Mouse (Mus musculus) left cerebral cortex, adult 18-20 months (tissue): ENCODE data around the gene Klf11. TPM values are rescaled to one million over a fixed set of nuclear protein-coding genes. Genes with fewer than 3 reads are reported as not detected.

ENCODE experiments used
- DNase-seq, 2 experiments: peaks; one replicate each; pipeline ENCODE4 v3.0.0; 2021 to 2022; ENCODE audit warnings: low spot score in 2 of 2, mixed read lengths in 1 of 2
- total RNA-seq, 2 experiments: library from RNA; stranded (reverse); gene quantifications; 2 replicates each; pipeline ENCODE4 v1.2.3; 2021

Gene Klf11
- total RNA-seq, 2 experiments from 2014 or later = 5.7 to 5.9 TPM

- DNase-seq = peak; percentile 92
These were observed 718 bp downstream of the Klf11 start for GRCm38 (mm10) chr12:24651642-24652342.

DNA sequence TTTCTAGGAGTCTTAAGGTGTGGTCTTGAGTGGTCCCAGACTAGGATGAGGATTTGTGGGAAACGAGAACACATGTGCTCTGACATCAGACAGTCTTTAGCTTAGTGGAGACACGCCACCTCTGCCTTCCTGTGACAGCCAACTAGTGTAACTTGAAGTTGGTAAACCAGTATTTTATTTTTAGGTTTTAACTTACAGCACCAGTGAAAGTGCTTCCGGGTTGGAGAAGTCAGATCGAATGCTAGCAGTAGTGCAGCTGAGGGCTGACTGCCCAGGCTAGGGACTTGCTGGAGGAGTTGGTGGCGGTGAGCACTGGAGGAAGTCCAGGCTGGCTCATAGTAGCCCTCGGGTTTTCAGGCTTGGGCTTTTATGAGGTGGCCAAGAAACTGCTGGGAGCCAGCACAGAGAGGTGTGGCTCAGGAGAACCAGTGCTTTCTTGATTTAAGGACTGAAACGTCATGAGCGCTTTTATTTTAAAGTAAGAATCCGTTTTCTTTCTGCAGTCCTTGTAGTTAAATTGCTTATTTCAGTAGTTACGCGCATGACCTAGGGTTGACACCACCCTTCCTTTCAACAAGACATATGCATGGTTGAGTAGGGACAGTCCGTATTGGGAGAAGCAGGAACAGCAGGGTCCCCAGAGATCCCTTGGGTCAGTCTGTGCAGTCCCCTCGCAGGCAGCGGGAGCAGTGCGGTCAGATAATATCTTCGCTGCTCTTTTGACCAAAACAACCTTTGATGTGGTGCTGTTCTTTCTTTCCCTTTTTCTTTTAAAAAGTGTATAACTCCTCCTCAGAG, 3.2 kb downstream of the Klf11 start:
- no peak for DNase-seq

DNA sequence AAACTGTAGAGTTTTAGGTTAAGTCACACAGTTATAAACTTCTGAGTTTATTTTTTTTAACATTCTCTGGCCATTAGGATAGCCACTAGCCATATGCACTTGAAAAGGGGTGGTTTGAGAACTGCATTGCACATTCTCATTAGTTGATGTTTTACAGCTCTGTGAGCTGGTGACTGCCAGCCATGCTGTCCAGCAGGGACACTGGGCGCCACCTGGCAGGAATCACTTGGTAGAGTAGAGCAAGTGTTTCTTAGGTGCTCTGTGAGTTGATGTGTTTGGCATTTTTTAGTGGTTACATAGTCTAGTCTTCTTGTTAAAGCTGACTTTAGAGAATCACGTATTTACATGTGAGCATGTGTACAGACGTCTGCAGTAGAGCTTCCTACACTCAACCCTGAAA, 5.4 kb downstream of the Klf11 start:
- no peak for DNase-seq

- no peak for DNase-seq
These were observed 7.9 kb downstream of the Klf11 start for GRCm38 (mm10) chr12:24658998-24659397.

GRCm38 (mm10) chr12:24659923-24660322, 8.8 kb downstream of the Klf11 start:
- no peak for DNase-seq

DNA sequence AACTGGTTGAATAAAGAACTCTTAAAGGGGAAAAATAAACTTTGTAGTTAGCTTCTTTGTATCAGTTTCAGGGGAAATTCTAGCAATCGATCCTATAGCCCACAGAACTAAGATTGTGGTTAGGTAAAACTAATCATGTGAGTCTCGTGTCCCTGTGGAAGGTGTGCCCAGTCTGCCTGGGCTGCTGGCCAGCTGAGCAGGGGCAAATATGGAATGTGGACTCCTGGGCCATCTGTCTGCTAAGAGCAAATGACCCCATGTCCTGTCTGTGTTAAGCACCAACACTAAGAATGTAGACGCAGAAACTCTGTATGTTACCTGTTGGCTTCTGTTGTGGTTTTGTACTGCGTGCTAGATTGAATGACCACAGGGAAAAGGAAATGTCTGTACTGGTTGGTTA, 10.0 kb downstream of the Klf11 start:
- no peak for DNase-seq

DNA sequence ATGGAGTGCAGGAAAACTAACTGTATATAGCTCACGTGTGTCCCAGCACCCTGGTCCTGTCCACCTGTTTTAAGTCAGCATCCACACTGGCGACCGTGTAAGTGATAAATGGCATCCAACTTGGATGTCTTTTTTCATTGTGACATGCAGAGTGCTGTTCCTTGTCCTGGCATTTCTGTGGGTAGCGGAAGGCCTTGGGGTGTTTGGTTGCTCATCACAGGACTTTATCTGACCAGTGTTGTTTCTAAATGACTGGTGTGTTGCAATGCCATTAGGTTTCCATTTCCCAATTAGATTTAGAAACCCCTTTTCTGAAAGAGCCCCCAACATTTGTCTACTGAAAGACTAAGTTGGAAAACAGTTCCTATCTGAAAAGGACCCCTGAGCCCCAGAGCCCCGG, 11.1 kb downstream of the Klf11 start:
- DNase-seq = no peak

- DNase-seq = peak; percentile 38 to 52
These were observed 29.0 kb downstream of the Klf11 start for GRCm38 (mm10) chr12:24680096-24680491.

DNA sequence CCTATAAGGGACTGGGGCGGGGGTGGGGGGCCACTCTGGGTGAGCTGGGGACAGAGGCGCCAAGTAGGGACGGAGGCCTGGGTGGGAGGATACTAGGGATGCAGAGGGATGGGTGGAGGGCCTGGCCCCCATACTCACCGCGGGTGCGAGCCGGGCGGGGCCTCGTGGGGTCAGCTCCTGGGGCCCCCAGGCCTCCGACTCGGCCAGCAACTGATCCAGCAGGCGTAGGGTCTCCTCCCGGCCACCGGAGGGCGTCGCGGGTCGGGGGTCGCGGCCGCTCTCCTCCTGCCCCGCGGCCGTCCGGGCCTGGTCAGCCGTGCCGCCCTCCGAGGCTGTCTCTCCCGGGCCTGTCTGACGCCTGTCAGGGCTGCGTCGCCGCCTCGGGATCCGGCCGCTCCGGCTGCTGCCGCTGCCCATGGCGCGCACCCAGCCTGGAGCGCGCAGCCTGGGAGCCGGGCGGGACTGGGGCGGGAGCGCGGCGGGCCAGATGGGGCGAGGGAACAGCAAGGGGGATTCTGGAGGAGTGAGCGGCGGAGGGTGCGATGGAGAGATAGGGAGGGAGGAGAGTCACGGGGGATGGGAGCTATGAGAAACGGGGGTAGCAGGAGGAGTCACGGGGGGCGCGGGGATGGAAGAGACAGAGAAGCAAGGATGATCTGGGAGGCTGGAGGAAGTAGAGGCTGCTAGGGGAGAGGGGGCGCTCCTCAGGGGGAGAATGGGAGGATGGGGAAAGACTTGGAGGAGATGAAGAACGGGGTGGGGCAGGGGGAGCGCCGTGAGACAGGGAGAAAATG, 29.6 kb downstream of the Klf11 start:
- peak; percentile 29 to 54 for DNase-seq

- no peak for DNase-seq
These were observed 30.4 kb downstream of the Klf11 start, which contains the start of gene Cys1 for GRCm38 (mm10) chr12:24681286-24682023. Gene Cys1 (minus strand): TSS chr12:24681813.

- peak; percentile 32 to 44 for DNase-seq
These were observed 31.5 kb downstream of the Klf11 start for GRCm38 (mm10) chr12:24682563-24682962.

DNA sequence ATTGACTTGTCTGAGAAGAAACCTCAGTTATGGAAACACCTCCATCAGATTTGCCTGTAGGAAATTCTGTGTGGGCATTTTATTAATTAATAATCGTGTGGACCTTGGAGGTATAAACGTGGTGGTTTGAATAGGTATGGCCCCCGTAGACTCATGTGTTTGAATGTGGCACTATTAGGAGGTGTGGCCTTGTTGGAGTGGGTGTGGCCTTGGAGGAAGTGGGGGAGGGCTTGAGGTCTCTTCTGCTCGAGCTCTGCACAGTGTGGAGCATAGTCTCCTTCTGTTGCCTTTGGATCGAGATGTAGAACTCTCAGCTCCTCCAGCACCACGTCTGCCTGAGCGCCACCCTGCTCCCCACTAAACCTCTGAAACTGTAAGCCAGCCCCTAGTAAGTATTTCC, 32.4 kb downstream of the Klf11 start:
- DNase-seq = no peak

- DNase-seq = no peak
These were observed 35.1 kb downstream of the Klf11 start for GRCm38 (mm10) chr12:24686038-24686695.

DNA sequence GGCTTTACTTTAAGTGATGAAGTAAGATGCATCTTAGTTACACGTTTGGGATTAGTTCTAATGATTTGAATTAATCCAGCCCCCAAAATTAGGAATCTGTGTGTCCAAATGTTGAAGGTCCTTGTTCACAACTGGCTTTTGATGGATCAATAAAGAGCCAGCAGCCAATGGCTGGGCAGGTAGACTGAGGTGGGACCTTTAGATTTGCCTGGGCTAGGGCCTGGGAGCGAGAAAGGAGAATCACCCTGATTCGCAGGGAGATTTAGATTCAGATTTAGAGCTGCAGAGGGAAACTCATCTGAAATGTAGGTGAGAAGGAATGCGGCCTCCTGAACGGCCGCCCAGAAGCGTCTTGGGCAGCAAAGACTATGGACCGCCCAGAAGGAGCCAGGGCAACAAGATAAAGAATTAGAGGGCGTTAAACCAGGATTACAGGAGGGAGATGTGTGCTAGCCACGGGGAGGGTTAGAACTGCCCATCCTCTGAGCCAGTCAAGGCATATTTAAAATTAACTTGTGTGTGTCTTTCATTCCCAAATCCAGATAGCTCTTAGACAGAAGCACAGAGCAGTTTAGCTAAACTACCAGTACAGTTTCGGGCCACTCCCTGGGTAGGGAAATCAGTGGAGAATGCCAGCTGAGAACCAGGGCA, 35.7 kb downstream of the Klf11 start:
- no peak for DNase-seq

- DNase-seq = no peak
These were observed 39.3 kb downstream of the Klf11 start for GRCm38 (mm10) chr12:24690351-24690750.

DNA sequence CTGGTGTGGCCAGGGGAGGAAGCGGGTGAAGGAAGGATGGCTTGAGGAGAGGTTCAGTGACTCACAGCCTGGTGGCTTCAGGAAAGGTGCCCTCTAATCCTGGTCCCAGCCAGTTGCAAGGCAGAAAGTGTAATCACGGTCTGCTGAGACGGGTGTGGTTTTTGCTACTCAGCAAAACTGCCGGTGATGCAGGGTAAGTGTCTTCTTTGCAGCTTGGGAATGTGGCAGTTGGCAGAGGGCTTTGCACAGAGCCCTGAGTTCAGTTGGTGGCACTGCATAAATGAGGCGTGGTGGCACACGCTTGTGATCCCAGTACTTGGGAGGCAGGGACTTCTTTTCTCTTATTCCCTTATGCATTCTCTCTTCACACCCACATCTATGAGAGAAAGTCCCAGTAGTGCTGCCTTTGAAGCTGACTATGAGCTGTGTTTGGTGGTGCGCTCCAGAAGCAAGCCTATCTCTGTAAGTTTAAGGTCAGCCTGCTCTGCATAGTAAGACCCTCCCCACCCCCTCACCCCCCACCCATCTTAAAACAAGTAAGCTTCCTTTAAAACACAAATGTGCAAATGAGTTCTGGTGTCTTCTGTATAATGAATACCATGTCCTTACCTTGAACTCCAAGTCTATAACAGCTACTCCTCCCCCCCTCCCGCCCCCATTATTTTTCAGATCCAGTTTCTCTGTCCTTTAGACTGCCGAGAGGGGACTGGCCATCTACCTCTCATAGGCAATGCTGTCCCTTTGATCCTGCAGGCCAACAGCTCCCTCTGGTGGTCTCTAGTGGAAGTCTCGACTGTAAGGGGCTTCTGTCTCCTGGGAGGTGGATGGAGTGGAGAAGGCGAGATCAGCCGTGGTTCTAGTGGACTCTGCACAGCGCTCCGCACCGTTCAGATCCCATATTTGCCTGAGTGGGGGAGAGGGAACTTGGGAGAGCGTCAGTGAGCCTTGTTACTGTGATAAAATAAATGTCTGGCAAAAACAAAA, 45.7 kb downstream of the Klf11 start:
- DNase-seq = peak; percentile 83 to 92

DNA sequence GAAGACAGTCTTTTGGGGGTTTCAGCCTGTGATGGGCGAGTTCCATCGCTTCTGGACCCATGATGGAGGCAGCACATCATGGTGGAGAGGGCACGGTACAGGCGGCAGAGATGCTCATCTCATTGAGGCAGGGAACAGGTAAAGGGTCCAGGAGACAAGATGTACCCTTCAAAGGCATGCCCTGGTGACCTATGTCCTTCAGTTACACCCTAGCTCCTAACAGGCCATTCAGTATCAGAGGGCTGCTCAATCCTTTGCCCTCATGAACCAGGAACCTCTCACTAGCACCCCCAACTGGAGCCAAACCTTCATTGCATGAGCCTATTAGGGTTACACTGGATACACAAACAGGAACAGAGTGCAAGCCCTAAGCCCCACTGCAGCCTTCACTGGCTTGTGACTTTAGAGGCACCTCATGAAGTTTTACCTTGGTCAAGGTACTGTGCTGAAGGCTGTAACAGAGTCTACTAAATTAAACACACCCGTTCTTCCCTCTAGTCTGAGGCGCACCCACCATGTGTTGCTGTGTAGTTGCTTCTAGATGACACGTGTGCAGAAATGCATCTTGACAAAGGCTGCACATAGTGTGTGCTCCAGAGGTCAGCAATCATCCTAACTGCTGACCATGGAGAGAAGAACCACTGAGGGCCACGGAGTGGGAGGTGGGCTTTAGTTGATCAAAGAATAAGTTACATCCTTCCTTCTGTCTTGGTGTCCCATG, 46.6 kb downstream of the Klf11 start:
- no peak for DNase-seq

DNA sequence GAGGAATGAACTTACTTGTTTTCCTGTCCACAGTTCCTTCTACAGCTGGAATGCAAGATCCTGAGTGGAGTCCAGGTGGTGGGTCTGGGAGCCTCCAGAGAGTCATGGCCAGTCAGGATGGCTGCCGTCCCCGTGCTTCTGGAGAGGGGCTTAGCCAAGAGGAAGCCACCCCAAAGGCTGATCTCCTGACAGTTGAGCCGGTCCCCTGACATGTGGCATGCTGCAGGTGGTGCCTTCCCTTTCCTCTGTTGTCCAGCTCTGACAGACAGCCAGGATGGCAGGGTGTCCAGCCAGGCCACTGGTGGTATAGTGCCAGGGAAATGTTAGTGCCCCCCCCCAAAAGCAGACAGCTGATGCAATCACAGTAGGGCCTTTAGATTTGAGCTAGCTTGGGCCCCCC, 47.4 kb downstream of the Klf11 start:
- DNase-seq = no peak
